In the genomic region with DNA sequence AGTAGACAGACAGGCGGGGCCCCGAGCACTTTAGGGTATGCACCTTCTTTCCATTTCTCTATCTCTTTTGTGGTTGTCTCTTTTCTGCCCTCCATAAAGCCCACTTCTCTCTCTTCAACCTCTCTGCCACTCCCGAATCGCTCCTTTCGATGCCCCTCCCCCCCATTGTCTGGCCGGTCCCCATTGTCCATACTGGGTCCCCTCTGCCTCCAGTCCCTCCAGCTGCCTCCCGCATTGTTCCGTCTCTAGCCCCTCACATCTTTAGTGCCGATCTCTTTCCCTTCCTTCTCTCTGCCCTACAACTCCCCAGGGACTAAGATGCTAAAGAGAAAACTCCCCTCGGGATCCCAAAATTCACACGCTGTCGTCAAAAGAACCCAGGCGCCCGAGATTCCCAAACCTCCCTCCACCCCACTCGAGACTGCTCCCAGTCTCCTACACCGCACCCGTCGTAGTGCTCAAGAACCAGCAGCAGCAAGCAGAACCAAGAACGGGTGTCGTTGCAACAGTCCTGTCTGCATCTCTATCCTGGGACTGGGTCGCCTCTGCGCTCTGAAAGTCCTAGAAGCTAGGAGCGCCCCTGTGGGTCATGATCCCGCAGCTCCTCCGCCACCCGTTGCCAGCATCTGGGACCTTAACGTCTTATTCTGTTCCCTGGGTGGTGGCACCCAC, we compare ENCODE assay signal across 8 mouse cellular contexts. TPM values are rescaled to one million over a fixed set of nuclear protein-coding genes. Genes with fewer than 3 reads are reported as not detected.
DNase-seq lines count a peak whose midpoint lies in the region; ATAC-seq and TF ChIP-seq lines count a peak whose summit lies in the region.

No protein-coding gene starts in this region.

- H3K4me1 ChIP-seq in thymus, adult 2 months (replicated peaks; ENCODE audit: control insufficient read depth, insufficient read depth, low read length), result peaks cover 13% of the 10 kb centered on the region
- H3K4me1 ChIP-seq in liver, embryonic 15.5 days (replicated peaks), result peaks cover 14% of the 10 kb centered on the region; the same call in 1 of the 2 replicates

- no peak overlapping the region for H3K27ac ChIP-seq in thymus, adult 2 months (ENCODE audit: control insufficient read depth, insufficient read depth, low read length)
- H3K27ac ChIP-seq in liver, embryonic 15.5 days (replicated peaks), result no peak overlapping the region

- no peak overlapping the region for H3K9ac ChIP-seq in liver, embryonic 15.5 days

- H3K27me3 ChIP-seq in thymus, adult 2 months (ENCODE audit: control insufficient read depth, insufficient read depth, low read length), result peaks cover 23% of the 10 kb centered on the region
- peaks cover 98% of the 10 kb centered on the region for H3K27me3 ChIP-seq in liver, embryonic 15.5 days

- peak overlapping the region; percentile 1; the same call in 1 of the 2 replicates for H3K4me3 ChIP-seq in thymus, adult 2 months (ENCODE audit: control insufficient read depth, insufficient read depth, low read length)
- H3K4me3 ChIP-seq in liver, embryonic 15.5 days (replicated peaks), result peak overlapping the region; percentile 25

- TF ChIP-seq CTCF in thymus, adult 2 months (IDR thresholded peaks at IDR 0.05; ENCODE audit: borderline replicate concordance, control insufficient read depth, extremely low read depth, insufficient read depth, low read length, poor library complexity), result no peak

- TF ChIP-seq POLR2A in thymus, adult 2 months (IDR thresholded peaks at IDR 0.05; ENCODE audit: control insufficient read depth, extremely low read depth, insufficient read depth, low read length, poor library complexity), result no peak

- peak overlapping the region; percentile 39 for H3K4me2 ChIP-seq in liver, embryonic 15.5 days

- 4% methylated on average over 27 of the region's 27 CpGs for WGBS in thymus, adult 2 months
- WGBS in liver, embryonic 15.5 days (ENCODE audit: insufficient replicate concordance), result 4% methylated on average over 27 of the region's 27 CpGs

- no peak for ATAC-seq in liver, embryonic 15.5 days (ENCODE audit: insufficient read depth)
- no peak for ATAC-seq in megakaryocyte-erythroid progenitor cell, adult 5-6 weeks (replicated peaks; ENCODE audit: low FRiP score, low TSS enrichment, poor library complexity, severe bottlenecking)

- DNase-seq in embryo, embryonic 10 days (ENCODE audit: low spot score), result peak; percentile 35
- no peak for DNase-seq in embryo, embryonic 11 days
- DNase-seq in thymus, adult 2 months, result no peak
- DNase-seq in thymus, postnatal 14 days, result no peak
- DNase-seq in urinary bladder, postnatal 25 days (ENCODE audit: low spot score), result no peak
- DNase-seq in adrenal gland, adult 8-10 months, result no peak

- H3K9me3 ChIP-seq in liver, embryonic 15.5 days (replicated peaks), result no peaks in the 10 kb centered on the region

- no peaks in the 10 kb centered on the region for H3K36me3 ChIP-seq in thymus, adult 2 months (ENCODE audit: control insufficient read depth, insufficient read depth, low read length)
- no peaks in the 10 kb centered on the region for H3K36me3 ChIP-seq in liver, embryonic 15.5 days (replicated peaks)

RNA-seq across cellular contexts. Expression of gene Ngfr, which starts 0.6 kb away (rescaled TPM):
- 6.4 and 7.0 TPM in 2 replicates for polyA plus RNA-seq in thymus, adult 2 months (2012; rRNA removed)
- polyA plus RNA-seq in liver, embryonic 15.5 days (2015; fragmentation: Nextera tagmentation; extraction: Ambion mirVana), result 2.7 and 3.2 TPM in 2 replicates
- total RNA-seq in megakaryocyte-erythroid progenitor cell, adult 5-6 weeks (2014; fragmentation: Nextera tagmentation), result not detected in 2 replicates
- not detected in 2 replicates for total RNA-seq in megakaryocyte-erythroid progenitor cell, adult 5-6 weeks (2017)
- 1 to 10 TPM; 4.0 to 6.0 (median 5.2) TPM for total RNA-seq in adrenal gland, adult 8-10 months (2022)

Comparison
In these comparisons a context has a peak if more than half of its experiments do, and no peak if none do; other contexts are left out.
1. RNA of gene Ngfr, which starts 0.6 kb away (total RNA-seq): 4.0 to 6.0 TPM in adrenal gland, adult 8-10 months; not detected in megakaryocyte-erythroid progenitor cell, adult 5-6 weeks; every median in the first group is over 4 times any median in the second.